ENCODE assay signal across 9 mouse cellular contexts in the genomic region with DNA sequence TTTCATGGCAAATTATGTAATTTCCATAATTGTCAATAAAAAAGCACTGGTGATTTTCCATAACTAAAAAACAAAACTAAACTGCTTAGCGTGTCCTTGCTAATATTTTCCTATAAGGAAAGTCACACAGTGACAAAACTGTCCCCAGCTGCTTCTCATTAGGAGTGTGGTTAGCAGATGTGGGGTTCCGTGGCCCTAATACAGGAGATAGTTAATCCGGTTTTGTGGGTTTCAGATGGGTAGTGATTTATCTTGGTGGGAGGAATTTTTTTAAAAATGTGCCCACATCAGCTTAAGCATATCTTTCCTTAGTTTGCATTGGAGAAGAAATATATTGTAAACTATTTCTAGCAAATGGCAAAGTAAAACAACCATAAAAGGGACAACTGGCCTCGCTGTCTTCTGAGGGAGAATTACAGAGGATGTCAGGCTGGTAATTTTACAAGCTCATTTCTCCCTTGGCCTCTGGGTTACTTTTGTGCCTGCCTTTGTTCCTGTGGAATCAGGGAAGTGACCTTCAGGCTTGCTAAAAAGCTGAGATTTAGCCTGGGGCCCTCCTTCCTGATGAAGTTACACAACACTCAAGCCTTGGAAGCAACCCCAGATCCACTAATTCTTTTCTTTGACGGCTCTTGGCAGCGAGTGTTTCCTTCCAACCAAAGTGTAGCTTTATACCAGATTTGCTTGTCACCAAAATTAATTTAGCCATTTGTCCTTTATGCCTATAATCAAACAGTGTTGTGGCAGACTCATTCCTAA. TPM values are rescaled to one million over a fixed set of nuclear protein-coding genes. Genes with fewer than 3 reads are reported as not detected.
DNase-seq lines count a peak whose midpoint lies in the region; ATAC-seq and TF ChIP-seq lines count a peak whose summit lies in the region.
"Had no signal": no experiment of that assay in that cellular context is flagged by ENCODE, and none has a peak within 500 bp of the region (broad histone marks: within the 10 kb centered on the region; RNA-seq: fewer than 3 reads in every experiment).

No protein-coding gene starts in this region.

- no peaks in the 10 kb centered on the region for H3K9me3 ChIP-seq in kidney, embryonic 16.5 days (ENCODE audit: low read length)
- no peaks in the 10 kb centered on the region for H3K9me3 ChIP-seq in midbrain, embryonic 15.5 days
- H3K9me3 ChIP-seq: liver, embryonic 13.5 days had no signal

- H3K4me2 ChIP-seq in kidney, embryonic 16.5 days (replicated peaks; ENCODE audit: low read depth, low read length): no peak overlapping the region
- no peak overlapping the region for H3K4me2 ChIP-seq in midbrain, embryonic 15.5 days
- H3K4me2 ChIP-seq: liver, embryonic 13.5 days had no signal

- no peak for ATAC-seq in kidney, embryonic 16.5 days (ENCODE audit: low FRiP score, low TSS enrichment)
- no peak for ATAC-seq in CD4-positive, CD25-positive, alpha-beta regulatory T cell, adult 4 months
- ATAC-seq in midbrain, embryonic 15.5 days (replicated peaks): no peak

- no peak for TF ChIP-seq POLR2A in testis, adult 2 months (IDR thresholded peaks at IDR 0.05; ENCODE audit: control insufficient read depth, low read depth, low read length)
- TF ChIP-seq POLR2A in small intestine, adult 2 months (IDR thresholded peaks at IDR 0.05; ENCODE audit: low read depth, low read length): no peak

- no peak for DNase-seq in testis, postnatal 10 days (ENCODE audit: low spot score)
- DNase-seq in heart, adult 18-20 months: peak; percentile 79 to 85
- DNase-seq in layer of hippocampus, adult 9-11 months: no peak
- DNase-seq: liver, embryonic 13.5 days had no signal

- peak overlapping the region; percentile 53; the same call in 1 of the 2 replicates for H3K27ac ChIP-seq in testis, adult 2 months (ENCODE audit: control insufficient read depth, insufficient read depth, low read depth, low read length)
- peak overlapping the region; percentile 72 for H3K27ac ChIP-seq in kidney, embryonic 16.5 days (ENCODE audit: low read length)
- H3K27ac ChIP-seq in small intestine, adult 2 months (ENCODE audit: insufficient read depth, low read depth, low read length): peak overlapping the region; percentile 33
- H3K27ac ChIP-seq in midbrain, embryonic 15.5 days: no peak overlapping the region
- H3K27ac ChIP-seq: liver, embryonic 13.5 days had no signal

- no peak overlapping the region for H3K4me3 ChIP-seq in testis, adult 2 months (ENCODE audit: control insufficient read depth, low read depth, low read length)
- H3K4me3 ChIP-seq in kidney, embryonic 16.5 days (ENCODE audit: low read length): no peak overlapping the region
- no peak overlapping the region for H3K4me3 ChIP-seq in small intestine, adult 2 months (ENCODE audit: low read depth, low read length)
- H3K4me3 ChIP-seq in midbrain, embryonic 15.5 days: no peak overlapping the region
- H3K4me3 ChIP-seq: liver, embryonic 13.5 days had no signal

- no peaks in the 10 kb centered on the region for H3K36me3 ChIP-seq in testis, adult 2 months (ENCODE audit: control insufficient read depth, insufficient read depth, low read length)
- no peaks in the 10 kb centered on the region for H3K36me3 ChIP-seq in kidney, embryonic 16.5 days (ENCODE audit: insufficient read depth, low read length)
- H3K36me3 ChIP-seq in small intestine, adult 2 months (ENCODE audit: control insufficient read depth, insufficient read depth, low read length): no peaks in the 10 kb centered on the region
- no peaks in the 10 kb centered on the region for H3K36me3 ChIP-seq in midbrain, embryonic 15.5 days (replicated peaks)
- H3K36me3 ChIP-seq: liver, embryonic 13.5 days had no signal

- H3K9ac ChIP-seq in kidney, embryonic 16.5 days (replicated peaks; ENCODE audit: low read length): no peak overlapping the region
- no peak overlapping the region for H3K9ac ChIP-seq in midbrain, embryonic 15.5 days
- H3K9ac ChIP-seq: liver, embryonic 13.5 days had no signal

- 36% methylated on average over 6 of the region's 6 CpGs for WGBS in kidney, embryonic 16.5 days
- WGBS in small intestine, adult 2 months: 54% methylated on average over 6 of the region's 6 CpGs
- 71% methylated on average over 6 of the region's 6 CpGs for WGBS in midbrain, embryonic 15.5 days

- no peak for TF ChIP-seq CTCF in testis, adult 2 months (IDR thresholded peaks at IDR 0.05; ENCODE audit: control insufficient read depth, insufficient read depth, insufficient replicate concordance, low read depth, low read length)
- no peak for TF ChIP-seq CTCF in small intestine, adult 2 months (IDR thresholded peaks at IDR 0.05; ENCODE audit: extremely low read depth, insufficient read length, insufficient replicate concordance, low read depth, low read length)

- peaks cover 12% of the 10 kb centered on the region for H3K4me1 ChIP-seq in testis, adult 2 months (ENCODE audit: control insufficient read depth, insufficient read depth, low read length)
- H3K4me1 ChIP-seq in kidney, embryonic 16.5 days (ENCODE audit: insufficient read depth, low read length): 0 out of 2 replicates have a peak, but pooled peaks cover 9% of the 10 kb centered on the region
- H3K4me1 ChIP-seq in small intestine, adult 2 months (ENCODE audit: control insufficient read depth, insufficient read depth, insufficient read length, low read length): peaks cover 2% of the 10 kb centered on the region; the same call in 1 of the 2 replicates
- peaks cover 8% of the 10 kb centered on the region for H3K4me1 ChIP-seq in midbrain, embryonic 15.5 days

- no peaks in the 10 kb centered on the region for H3K27me3 ChIP-seq in testis, adult 2 months (ENCODE audit: control insufficient read depth, insufficient read depth, low read length)
- H3K27me3 ChIP-seq in kidney, embryonic 16.5 days (ENCODE audit: insufficient read depth, low read length): no peaks in the 10 kb centered on the region
- H3K27me3 ChIP-seq in small intestine, adult 2 months (ENCODE audit: control insufficient read depth, insufficient read depth, low read length): no peaks in the 10 kb centered on the region
- peaks cover 11% of the 10 kb centered on the region; the same call in 1 of the 2 replicates for H3K27me3 ChIP-seq in midbrain, embryonic 15.5 days (replicated peaks)

RNA-seq across cellular contexts. Expression of gene Sntb2, which starts 6.2 kb away (rescaled TPM):
- polyA plus RNA-seq in testis, adult 2 months (2012; rRNA removed): 13.4 and 14.4 TPM in 2 replicates
- 1 to 10 TPM; 9.6 to 9.7 TPM for total RNA-seq in heart, adult 18-20 months (2021)
- polyA plus RNA-seq in kidney, embryonic 16.5 days (2015; fragmentation: Nextera tagmentation; extraction: Ambion mirVana): 12.2 and 15.9 TPM in 2 replicates
- polyA plus RNA-seq in small intestine, adult 2 months (2012; rRNA removed): 2.1 and 2.7 TPM in 2 replicates
- polyA plus RNA-seq in CD4-positive, CD25-positive, alpha-beta regulatory T cell, adult 4 months (2017; shearing (Covaris generic)): 1 to 10 TPM; 2.9 to 6.5 TPM
- polyA plus RNA-seq in midbrain, embryonic 15.5 days (2015; fragmentation: Nextera tagmentation; extraction: Ambion mirVana): 5.2 and 5.8 TPM in 2 replicates

RNA-seq across cellular contexts. Expression of gene Utp4, which starts 35.9 kb away (rescaled TPM):
- 26.1 and 27.4 TPM in 2 replicates for polyA plus RNA-seq in testis, adult 2 months (2012; rRNA removed)
- total RNA-seq in heart, adult 18-20 months (2021): 10 to 100 TPM; 21.4 to 22.7 TPM
- polyA plus RNA-seq in kidney, embryonic 16.5 days (2015; fragmentation: Nextera tagmentation; extraction: Ambion mirVana): 84.3 and 91.4 TPM in 2 replicates
- polyA plus RNA-seq in small intestine, adult 2 months (2012; rRNA removed): 4.4 and 7.7 TPM in 2 replicates
- polyA plus RNA-seq in CD4-positive, CD25-positive, alpha-beta regulatory T cell, adult 4 months (2017; shearing (Covaris generic)): 10 to 100 TPM; 53.2 to 64.3 TPM
- polyA plus RNA-seq in midbrain, embryonic 15.5 days (2015; fragmentation: Nextera tagmentation; extraction: Ambion mirVana): 42.6 and 44.6 TPM in 2 replicates

RNA-seq across cellular contexts. Expression of gene Has3, which starts 59.3 kb away (rescaled TPM):
- 0.35 and 0.43 TPM in 2 replicates for polyA plus RNA-seq in testis, adult 2 months (2012; rRNA removed)
- total RNA-seq in heart, adult 18-20 months (2021): under 1 TPM; 0.42 to 0.51 TPM
- 1.5 and 1.6 TPM in 2 replicates for polyA plus RNA-seq in kidney, embryonic 16.5 days (2015; fragmentation: Nextera tagmentation; extraction: Ambion mirVana)
- polyA plus RNA-seq in small intestine, adult 2 months (2012; rRNA removed): 0.17 and 0.52 TPM in 2 replicates
- under 1 TPM; 0.10 to 0.13 TPM for polyA plus RNA-seq in CD4-positive, CD25-positive, alpha-beta regulatory T cell, adult 4 months (2017; shearing (Covaris generic))
- 1.3 and 1.4 TPM in 2 replicates for polyA plus RNA-seq in midbrain, embryonic 15.5 days (2015; fragmentation: Nextera tagmentation; extraction: Ambion mirVana)

Comparison
In these comparisons a context has a peak if more than half of its experiments do, and no peak if none do; other contexts are left out.
1. DNase-seq: peak in heart, adult 18-20 months (2 of 2); none in testis, postnatal 10 days (single experiment) and layer of hippocampus, adult 9-11 months (single experiment).